Mouse (Mus musculus) CD4-positive naive resting alpha-beta T cell, adult 76 days (primary cell): ENCODE results near the gene Gm14440. TPM values are rescaled to one million over a fixed set of nuclear protein-coding genes. Genes with fewer than 3 reads are reported as not detected.

ENCODE experiments used
- total RNA-seq: library from RNA; stranded (reverse); gene quantifications from one replicate; pipeline ENCODE4 v1.2.4, GENCODE M21; 2023

The Gm14440 gene
- total RNA-seq, result 3.7 TPM

DNA sequence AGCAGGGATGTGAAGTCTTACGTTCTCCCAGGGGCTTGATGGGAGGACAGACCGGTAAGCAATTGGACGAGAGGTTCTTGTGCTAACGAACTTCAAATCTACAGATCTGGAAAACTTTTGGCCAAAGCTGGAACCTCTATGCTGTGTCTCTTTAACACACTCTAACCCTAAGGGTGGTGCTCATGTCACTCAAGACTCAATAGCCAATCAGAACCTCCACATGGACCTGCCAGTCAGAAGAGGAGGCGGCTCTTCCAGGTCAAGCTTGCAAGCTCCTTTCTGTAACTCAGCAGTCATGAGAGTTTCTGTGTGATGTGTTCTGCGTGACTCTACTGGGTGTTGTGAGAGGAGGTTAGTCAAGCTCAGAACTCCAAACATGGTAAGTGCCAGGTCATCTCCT, at the start of gene Gm14440:
TSS of gene Gm14440 (plus strand) at position 301 of the 400 bp plus-strand sequence.

Other genes with a start within 250 kb of the Gm14440 start
- gene Gm14393, start 207.3 kb upstream of the Gm14440 start, total RNA-seq, result not detected
- 2.9 TPM for gene Gm14399, start 133.1 kb upstream of the Gm14440 start, total RNA-seq
- not detected for gene Gm14443, start 99.3 kb upstream of the Gm14440 start, total RNA-seq
- gene Gm14391, start 68.2 kb upstream of the Gm14440 start, total RNA-seq, result 12.4 TPM
- 8.3 TPM for gene Gm4631, start 63.1 kb downstream of the Gm14440 start, total RNA-seq
- 0.59 TPM for gene Zfp968, start 97.3 kb downstream of the Gm14440 start, total RNA-seq
- gene Gm4724, start 160.7 kb downstream of the Gm14440 start, total RNA-seq, result 2.0 TPM
- 3.8 TPM for gene Zfp965, start 194.9 kb downstream of the Gm14440 start, total RNA-seq